Mouse (Mus musculus): ENCODE data around the gene Mat2a. TPM values are rescaled to one million over a fixed set of nuclear protein-coding genes. Genes with fewer than 3 reads are reported as not detected.
"Not testable (repeated sequence)": the region's sequence is repeated elsewhere in the genome, so short reads cannot be mapped to it uniquely, and the experiment has no call there.

Gene Mat2a
- polyA plus RNA-seq, 1 experiment from 2014 or later: 340 TPM

- Histone ChIP-seq H3K9ac (ENCODE audit: low read length) (no peak overlapping the region), H3K9me3 (ENCODE audit: control insufficient read depth, low read length) (no peaks in the 10 kb centered on the region), H3K4me3 (ENCODE audit: low read length) (no peak overlapping the region), H3K27ac (ENCODE audit: low read length) (no peak overlapping the region; the same call in 1 of the 2 replicates), H3K36me3 (ENCODE audit: control insufficient read depth, insufficient read depth, low read length) (no peaks in the 10 kb centered on the region), H3K4me2 (ENCODE audit: low read depth, low read length) (no peak overlapping the region), H3K4me1 (replicated peaks; ENCODE audit: control insufficient read depth, insufficient read depth, low read length) (peaks cover 17% of the 10 kb centered on the region), H3K27me3 (ENCODE audit: control insufficient read depth, insufficient read depth, low read depth, low read length) (no peaks in the 10 kb centered on the region)
- no peak for ATAC-seq (ENCODE audit: low read depth)
- WGBS: 22% methylated on average over 5 of the region's 5 CpGs
Measured at GRCm38 (mm10) chr6:72458921-72459320, 19.6 kb upstream of the Mat2a start.

- peak overlapping the region; percentile 25 for H3K27ac ChIP-seq (ENCODE audit: low read length)
Measured at GRCm38 (mm10) chr6:72458418-72458817, 19.1 kb upstream of the Mat2a start.

GRCm38 (mm10) chr6:72456567-72456966 is 17.2 kb upstream of the Mat2a start:
- Histone ChIP-seq H3K4me2 (ENCODE audit: low read depth, low read length) (no peak overlapping the region), H3K27me3 (ENCODE audit: control insufficient read depth, insufficient read depth, low read depth, low read length) (no peaks in the 10 kb centered on the region), H3K4me3 (ENCODE audit: low read length) (no peak overlapping the region), H3K27ac (ENCODE audit: low read length) (no peak overlapping the region), H3K9ac (ENCODE audit: low read length) (no peak overlapping the region), H3K4me1 (replicated peaks; ENCODE audit: control insufficient read depth, insufficient read depth, low read length) (peaks cover 17% of the 10 kb centered on the region), H3K36me3 (ENCODE audit: control insufficient read depth, insufficient read depth, low read length) (no peaks in the 10 kb centered on the region), H3K9me3 (ENCODE audit: control insufficient read depth, low read length) (no peaks in the 10 kb centered on the region)
- ATAC-seq (ENCODE audit: low read depth): no peak
- 69% methylated on average over 4 of the region's 4 CpGs for WGBS

More at GRCm38 (mm10) chr6:72458418-72458817, 19.1 kb upstream of the Mat2a start:
- WGBS: 38% methylated on average over 7 of the region's 7 CpGs
- Histone ChIP-seq H3K4me3 (ENCODE audit: low read length) (no peak overlapping the region), H3K4me2 (ENCODE audit: low read depth, low read length) (no peak overlapping the region), H3K4me1 (replicated peaks; ENCODE audit: control insufficient read depth, insufficient read depth, low read length) (peaks cover 17% of the 10 kb centered on the region), H3K9me3 (ENCODE audit: control insufficient read depth, low read length) (no peaks in the 10 kb centered on the region), H3K9ac (ENCODE audit: low read length) (no peak overlapping the region), H3K27me3 (ENCODE audit: control insufficient read depth, insufficient read depth, low read depth, low read length) (no peaks in the 10 kb centered on the region), H3K36me3 (ENCODE audit: control insufficient read depth, insufficient read depth, low read length) (no peaks in the 10 kb centered on the region)
- no peak for ATAC-seq (ENCODE audit: low read depth)

- no peaks in the 10 kb centered on the region for H3K9me3 ChIP-seq (ENCODE audit: control insufficient read depth, low read length)
- peak; percentile 12; the same call in 1 of the 2 replicates for ATAC-seq (ENCODE audit: low read depth)
- H3K4me3 ChIP-seq (ENCODE audit: low read length): no peak overlapping the region
- H3K9ac ChIP-seq (ENCODE audit: low read length): no peak overlapping the region
- 52% methylated on average over 7 of the region's 7 CpGs for WGBS
- H3K36me3 ChIP-seq (ENCODE audit: control insufficient read depth, insufficient read depth, low read length): no peaks in the 10 kb centered on the region
- H3K27ac ChIP-seq (ENCODE audit: low read length): peak overlapping the region; percentile 21
- H3K27me3 ChIP-seq (ENCODE audit: control insufficient read depth, insufficient read depth, low read depth, low read length): no peaks in the 10 kb centered on the region
- no peak overlapping the region for H3K4me2 ChIP-seq (ENCODE audit: low read depth, low read length)
- peaks cover 17% of the 10 kb centered on the region for H3K4me1 ChIP-seq (replicated peaks; ENCODE audit: control insufficient read depth, insufficient read depth, low read length)
Measured at GRCm38 (mm10) chr6:72454833-72455373, 15.5 kb upstream of the Mat2a start.

GRCm38 (mm10) chr6:72454072-72454746 is 14.9 kb upstream of the Mat2a start:
- no peak overlapping the region for H3K4me2 ChIP-seq (ENCODE audit: low read depth, low read length)
- no peak overlapping the region for H3K4me3 ChIP-seq (ENCODE audit: low read length)
- peak overlapping the region; percentile 21 for H3K27ac ChIP-seq (ENCODE audit: low read length)
- no peaks in the 10 kb centered on the region for H3K36me3 ChIP-seq (ENCODE audit: control insufficient read depth, insufficient read depth, low read length)
- no peak overlapping the region for H3K9ac ChIP-seq (ENCODE audit: low read length)
- 38% methylated on average over 7 of the region's 7 CpGs for WGBS
- no peaks in the 10 kb centered on the region for H3K9me3 ChIP-seq (ENCODE audit: control insufficient read depth, low read length)
- no peaks in the 10 kb centered on the region for H3K27me3 ChIP-seq (ENCODE audit: control insufficient read depth, insufficient read depth, low read depth, low read length)
- ATAC-seq (ENCODE audit: low read depth): peak; percentile 86
- peaks cover 16% of the 10 kb centered on the region for H3K4me1 ChIP-seq (replicated peaks; ENCODE audit: control insufficient read depth, insufficient read depth, low read length)

GRCm38 (mm10) chr6:72453578-72453977 is 14.2 kb upstream of the Mat2a start:
- WGBS: 81% methylated on average over 3 of the region's 3 CpGs
- no peaks in the 10 kb centered on the region for H3K27me3 ChIP-seq (ENCODE audit: control insufficient read depth, insufficient read depth, low read depth, low read length)
- H3K9me3 ChIP-seq (ENCODE audit: control insufficient read depth, low read length): no peaks in the 10 kb centered on the region
- no peak overlapping the region for H3K4me2 ChIP-seq (ENCODE audit: low read depth, low read length)
- no peak overlapping the region for H3K27ac ChIP-seq (ENCODE audit: low read length)
- H3K36me3 ChIP-seq (ENCODE audit: control insufficient read depth, insufficient read depth, low read length): no peaks in the 10 kb centered on the region
- no peak overlapping the region for H3K4me3 ChIP-seq (ENCODE audit: low read length)
- no peak for ATAC-seq (ENCODE audit: low read depth)
- no peak overlapping the region for H3K9ac ChIP-seq (ENCODE audit: low read length)
- peaks cover 11% of the 10 kb centered on the region; the same call in 1 of the 2 replicates for H3K4me1 ChIP-seq (replicated peaks; ENCODE audit: control insufficient read depth, insufficient read depth, low read length)

GRCm38 (mm10) chr6:72452329-72452728 is 13.0 kb upstream of the Mat2a start:
- Histone ChIP-seq H3K36me3 (ENCODE audit: control insufficient read depth, insufficient read depth, low read length) (no peaks in the 10 kb centered on the region), H3K4me1 (replicated peaks; ENCODE audit: control insufficient read depth, insufficient read depth, low read length) (peaks cover 11% of the 10 kb centered on the region; the same call in 1 of the 2 replicates), H3K4me2 (ENCODE audit: low read depth, low read length) (no peak overlapping the region), H3K4me3 (ENCODE audit: low read length) (no peak overlapping the region), H3K27me3 (ENCODE audit: control insufficient read depth, insufficient read depth, low read depth, low read length) (no peaks in the 10 kb centered on the region), H3K9me3 (ENCODE audit: control insufficient read depth, low read length) (no peaks in the 10 kb centered on the region), H3K9ac (ENCODE audit: low read length) (no peak overlapping the region), H3K27ac (ENCODE audit: low read length) (no peak overlapping the region)
- no peak for ATAC-seq (ENCODE audit: low read depth)
- WGBS: 79% methylated on average over 2 of the region's 2 CpGs

- not testable (repeated sequence) for ATAC-seq (ENCODE audit: low read depth); H3K27me3 ChIP-seq (ENCODE audit: control insufficient read depth, insufficient read depth, low read depth, low read length); H3K9me3 ChIP-seq (ENCODE audit: control insufficient read depth, low read length); H3K9ac ChIP-seq (ENCODE audit: low read length); H3K27ac ChIP-seq (ENCODE audit: low read length); H3K4me3 ChIP-seq (ENCODE audit: low read length); H3K36me3 ChIP-seq (ENCODE audit: control insufficient read depth, insufficient read depth, low read length); H3K4me2 ChIP-seq (ENCODE audit: low read depth, low read length)
- H3K4me1 ChIP-seq (replicated peaks; ENCODE audit: control insufficient read depth, insufficient read depth, low read length): peaks cover 11% of the 10 kb centered on the region; the same call in 1 of the 2 replicates
- WGBS: 69% methylated on average over 2 of the region's 2 CpGs
Measured at GRCm38 (mm10) chr6:72451778-72452177, 12.4 kb upstream of the Mat2a start.

- Histone ChIP-seq H3K36me3 (ENCODE audit: control insufficient read depth, insufficient read depth, low read length) (no peaks in the 10 kb centered on the region), H3K4me2 (ENCODE audit: low read depth, low read length) (no peak overlapping the region), H3K27me3 (ENCODE audit: control insufficient read depth, insufficient read depth, low read depth, low read length) (no peaks in the 10 kb centered on the region), H3K4me1 (replicated peaks; ENCODE audit: control insufficient read depth, insufficient read depth, low read length) (no peaks in the 10 kb centered on the region), H3K9ac (ENCODE audit: low read length) (no peak overlapping the region), H3K27ac (ENCODE audit: low read length) (no peak overlapping the region), H3K9me3 (ENCODE audit: control insufficient read depth, low read length) (no peaks in the 10 kb centered on the region), H3K4me3 (ENCODE audit: low read length) (no peak overlapping the region)
- ATAC-seq (ENCODE audit: low read depth): no peak
- 78% methylated on average over 2 of the region's 2 CpGs for WGBS
Measured at GRCm38 (mm10) chr6:72447487-72447886, 8.1 kb upstream of the Mat2a start.

Measured in lung, embryonic 16.5 days (tissue).